Mouse (Mus musculus) thymus, postnatal 25 days (tissue): Measurements from ENCODE around the gene Zc2hc1b.

Experiments used
- DNase-seq: peaks from one replicate; pipeline ENCODE4 v3.0.0; 2022

Zc2hc1b gene

GRCm38 (mm10) chr10:13171461-13171860, 6.4 kb downstream of the Zc2hc1b start:
- no peak for DNase-seq

DNA sequence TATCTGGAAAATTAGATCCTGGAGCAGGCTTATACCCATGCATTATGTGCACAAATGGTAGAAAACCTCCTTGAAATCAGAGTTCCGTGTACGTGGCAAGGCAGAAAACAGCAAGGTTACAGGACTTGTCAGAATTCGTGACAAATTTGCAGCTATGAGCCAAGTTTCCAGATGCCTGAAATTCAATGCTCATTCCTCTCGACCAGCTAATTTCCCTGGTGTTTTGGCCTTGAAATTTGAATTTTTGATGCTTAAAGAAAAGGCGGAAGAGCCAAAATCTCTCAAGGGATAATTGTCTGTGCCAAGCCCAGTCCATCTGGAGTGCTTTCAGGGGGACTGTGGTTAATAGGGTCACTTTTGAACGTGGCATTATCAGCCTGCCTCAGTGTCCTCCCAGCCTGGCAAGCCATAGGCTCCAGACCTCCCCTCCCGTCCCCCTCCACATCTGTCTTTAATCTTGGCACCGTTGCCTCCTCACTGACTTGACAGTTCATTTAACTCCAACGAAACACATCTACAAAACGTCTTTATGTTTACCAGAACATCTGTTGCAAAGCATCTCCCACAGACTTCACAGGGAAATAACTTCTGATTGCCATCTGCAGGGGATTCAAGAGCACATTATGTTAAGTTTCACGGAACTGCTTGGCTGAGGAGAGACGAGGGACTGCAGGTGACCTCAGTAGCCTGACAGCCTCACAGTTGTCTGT, 6.9 kb downstream of the Zc2hc1b start:
- DNase-seq: peak; percentile 4

- no peak for DNase-seq
Measured at GRCm38 (mm10) chr10:13168461-13168860, 9.4 kb downstream of the Zc2hc1b start.

DNA sequence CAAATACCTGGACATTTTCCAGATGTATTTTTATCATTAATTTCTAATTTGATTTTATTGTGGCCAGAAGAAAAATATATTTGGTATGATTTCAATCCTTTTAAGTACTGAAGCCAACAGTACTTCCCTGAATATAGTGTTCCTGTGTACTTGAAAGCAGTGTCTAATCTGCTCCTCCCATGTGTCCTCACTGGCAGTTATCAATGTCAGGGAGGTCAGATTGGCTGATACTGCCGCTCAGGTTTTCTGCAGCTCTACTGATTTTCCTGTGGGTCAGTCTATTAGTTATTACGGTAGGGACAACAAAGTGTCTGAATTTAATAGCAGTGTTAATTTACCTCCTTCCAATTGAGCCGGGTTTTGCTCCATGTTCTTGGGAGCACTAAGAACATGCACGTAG, 15.8 kb downstream of the Zc2hc1b start:
- no peak for DNase-seq

DNA sequence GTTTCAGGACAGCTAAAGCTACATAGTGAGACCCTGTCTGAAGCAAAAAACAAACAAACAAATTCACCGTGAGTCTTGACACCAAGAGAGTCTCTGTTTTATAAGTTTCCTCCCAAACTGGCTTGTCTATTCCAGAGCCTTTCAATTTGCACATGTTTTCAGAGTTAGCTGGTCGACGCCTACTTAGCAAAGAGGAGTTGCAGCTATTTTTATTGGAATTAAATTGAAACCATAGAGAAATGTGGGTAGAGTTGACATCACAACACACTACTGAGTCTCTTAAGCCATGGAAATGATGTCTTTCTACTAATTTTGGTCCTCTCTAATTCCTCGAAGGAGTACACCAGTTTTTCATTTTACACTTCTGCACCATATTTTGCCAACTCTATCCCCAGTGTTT, 16.9 kb downstream of the Zc2hc1b start:
- no peak for DNase-seq

DNA sequence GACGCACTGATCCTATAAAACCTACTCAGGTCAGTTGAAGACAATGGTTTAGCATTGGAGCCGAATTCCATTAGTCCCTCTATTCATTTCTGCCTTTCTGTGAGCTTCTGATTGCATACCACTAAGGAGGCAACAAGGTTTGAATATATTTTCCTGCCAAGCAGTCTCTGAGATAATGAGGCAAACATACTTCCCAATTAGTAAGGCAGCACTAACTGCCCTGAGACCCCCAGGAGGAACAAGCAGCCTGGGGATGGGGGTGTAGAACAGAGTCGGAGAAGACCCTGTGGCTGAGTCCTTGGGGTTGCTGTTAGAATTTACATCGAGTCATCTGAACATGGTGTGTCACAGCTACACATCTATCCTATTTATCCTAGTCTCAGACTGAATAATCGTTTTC, 22.4 kb downstream of the Zc2hc1b start:
- no peak for DNase-seq

- no peak for DNase-seq
Measured at GRCm38 (mm10) chr10:13152811-13153364, 24.9 kb downstream of the Zc2hc1b start.

DNA sequence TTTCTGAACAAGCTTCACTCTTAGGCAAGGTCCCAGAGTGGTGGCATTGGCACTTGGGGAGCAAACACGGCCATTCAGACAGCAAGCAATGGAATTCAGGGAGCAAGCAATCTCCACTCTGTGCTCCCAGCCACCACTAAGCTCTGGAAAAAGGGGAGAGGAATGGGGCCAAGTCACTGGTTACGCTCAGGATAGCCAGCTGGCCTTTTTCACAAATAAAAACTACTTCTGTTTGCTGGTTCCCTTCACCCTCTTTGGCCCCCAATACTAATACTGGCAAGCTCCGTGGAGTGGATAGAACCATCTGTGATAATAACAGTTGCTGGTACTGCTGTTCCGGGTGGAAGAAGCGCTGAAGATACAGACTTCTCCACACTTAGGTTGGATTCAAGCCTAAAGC, 26.5 kb downstream of the Zc2hc1b start:
- DNase-seq: no peak

DNA sequence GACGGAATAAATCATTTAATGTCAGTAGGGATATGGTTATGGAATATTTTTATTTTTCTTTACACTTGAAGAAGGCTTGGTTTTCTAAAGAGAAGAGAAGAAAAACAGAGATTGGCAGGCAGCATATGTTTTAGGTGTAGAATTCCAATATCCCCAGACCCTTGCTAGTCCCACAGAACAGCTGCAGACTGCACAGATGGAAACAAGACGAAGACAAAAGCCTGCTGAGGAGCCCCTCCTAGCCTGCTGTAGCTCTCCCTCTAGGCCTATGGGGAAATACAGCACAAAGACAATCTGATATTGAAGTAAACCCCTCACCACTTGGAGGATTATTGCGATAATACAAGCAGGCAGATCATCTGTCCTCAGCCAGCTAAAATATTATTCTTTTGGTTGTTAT, 27.4 kb downstream of the Zc2hc1b start:
- DNase-seq: no peak

- no peak for DNase-seq
Measured at GRCm38 (mm10) chr10:13140434-13140833, 37.4 kb downstream of the Zc2hc1b start.

DNA sequence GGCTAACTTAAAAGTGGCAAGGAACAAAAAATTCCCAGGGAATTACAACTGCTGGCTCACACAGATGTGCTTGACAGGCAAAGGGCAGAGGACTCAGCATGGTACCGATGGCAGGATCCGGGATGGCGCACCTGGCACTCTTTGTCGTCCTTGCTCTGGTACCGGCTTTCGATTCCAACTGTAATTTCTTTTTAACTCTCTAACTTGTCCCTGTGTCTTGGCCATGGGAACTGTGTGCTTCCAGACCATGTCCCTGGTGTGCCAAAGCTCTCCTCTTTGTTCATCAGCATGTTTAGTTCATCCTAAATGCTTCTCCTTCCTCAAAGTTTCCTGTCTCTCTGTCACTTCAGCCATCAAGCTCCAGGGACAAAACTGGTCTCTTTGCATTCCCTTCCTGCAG, 39.9 kb downstream of the Zc2hc1b start:
- no peak for DNase-seq

- DNase-seq: no peak
Measured at GRCm38 (mm10) chr10:13135751-13136150, 42.1 kb downstream of the Zc2hc1b start.

DNA sequence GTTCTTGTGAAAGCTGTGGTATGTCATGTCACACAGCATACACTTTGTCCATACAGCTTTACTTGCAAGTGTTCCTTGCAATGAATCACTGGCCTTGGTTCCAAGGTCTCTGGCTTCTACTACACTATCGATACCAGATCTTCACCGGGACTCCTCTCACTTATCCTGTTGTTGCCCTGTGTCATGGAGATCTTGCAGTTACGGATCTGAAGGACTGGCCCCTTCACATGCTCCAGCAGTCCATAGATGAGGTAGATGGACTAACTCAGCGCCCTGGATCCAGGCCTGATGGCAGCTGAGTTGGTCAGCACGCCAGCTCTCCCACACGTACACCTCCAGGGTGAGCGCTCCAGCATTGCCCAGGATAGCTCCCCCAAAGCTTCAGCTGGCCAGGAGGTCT, 42.5 kb downstream of the Zc2hc1b start:
- DNase-seq: no peak

GRCm38 (mm10) chr10:13133850-13134249, 44.0 kb downstream of the Zc2hc1b start:
- no peak for DNase-seq

DNA sequence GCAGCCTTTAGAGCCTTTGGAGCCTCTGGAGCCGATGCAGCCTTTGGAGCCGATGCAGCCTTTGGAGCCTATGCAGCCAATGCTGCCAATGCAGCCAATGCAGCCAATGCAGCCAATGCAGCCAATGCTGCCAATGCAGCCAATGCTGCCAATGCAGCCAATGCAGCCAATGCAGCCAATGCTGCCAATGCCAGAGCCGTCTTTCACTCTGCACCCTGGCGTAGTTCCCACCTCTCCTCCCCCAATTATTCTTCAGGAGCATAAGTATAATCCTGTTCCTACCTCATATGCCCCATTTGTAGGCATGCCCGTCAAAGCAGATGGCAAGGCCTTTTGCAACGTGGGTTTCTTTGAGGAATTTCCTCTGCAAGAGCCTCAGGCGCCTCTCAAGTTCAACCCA, 49.9 kb downstream of the Zc2hc1b start:
- no peak for DNase-seq

- DNase-seq: peak; percentile 19
Measured at GRCm38 (mm10) chr10:13127335-13127734, 50.5 kb downstream of the Zc2hc1b start.

DNA sequence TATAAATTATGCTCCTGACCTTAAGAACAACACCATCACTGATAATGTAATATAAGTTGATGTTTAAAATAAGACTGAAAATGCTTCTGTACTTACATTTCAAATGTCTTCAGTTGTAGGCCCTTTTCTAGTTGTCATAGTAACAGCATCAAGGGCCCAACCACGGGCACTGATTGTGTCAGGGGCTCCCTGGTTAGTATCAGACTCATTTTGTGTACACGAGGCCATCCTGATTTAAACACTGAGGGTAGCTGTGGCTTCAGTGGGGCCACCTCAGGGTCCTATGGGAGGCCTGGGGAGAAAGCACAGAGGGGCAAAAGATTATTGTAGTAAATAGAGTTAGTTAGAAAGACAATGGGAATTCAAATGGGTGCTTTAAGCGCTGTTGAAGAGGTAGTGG, 52.0 kb downstream of the Zc2hc1b start:
- DNase-seq: no peak

GRCm38 (mm10) chr10:13119300-13119699, 58.5 kb downstream of the Zc2hc1b start:
- DNase-seq: no peak

- no peak for DNase-seq
Measured at GRCm38 (mm10) chr10:13118770-13119102, 59.1 kb downstream of the Zc2hc1b start.

GRCm38 (mm10) chr10:13118024-13118769, 59.6 kb downstream of the Zc2hc1b start:
- DNase-seq: no peak

- DNase-seq: no peak
Measured at GRCm38 (mm10) chr10:13116706-13117665, 60.8 kb downstream of the Zc2hc1b start.

- no peak for DNase-seq
Measured at GRCm38 (mm10) chr10:13115030-13115429, 62.8 kb downstream of the Zc2hc1b start.

- DNase-seq: no peak
Measured at GRCm38 (mm10) chr10:13113641-13114040, 64.2 kb downstream of the Zc2hc1b start.
